Mouse (Mus musculus): ENCODE data around the gene Olfr786. TPM values are rescaled to one million over a fixed set of nuclear protein-coding genes. Genes with fewer than 3 reads are reported as not detected.

Gene Olfr786
- total RNA-seq (2021), result not detected
- long read RNA-seq, experiment 1, result 0 reads
- long read RNA-seq, experiment 2, result 0 reads

DNA sequence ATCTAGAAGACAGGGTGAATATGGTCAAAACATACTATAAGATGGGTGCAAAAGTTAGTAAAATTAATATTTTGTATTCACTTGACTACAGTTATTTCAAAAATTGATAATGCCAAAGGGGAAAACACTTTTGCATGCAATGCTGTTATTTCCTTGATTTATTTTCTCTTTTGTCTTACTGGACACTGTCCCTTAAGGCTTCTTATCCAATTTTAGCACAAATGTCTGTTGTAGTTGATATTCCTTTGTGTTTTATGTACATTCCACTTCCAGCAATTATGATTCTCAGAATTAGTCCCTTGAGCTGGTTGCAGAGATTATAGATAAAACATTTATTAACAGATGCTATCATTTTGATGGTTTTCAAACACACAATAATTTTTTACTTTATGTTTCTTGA, at the start of gene Olfr786:
Gene Olfr786, plus strand, starts transcription at position 301 of the 400 bp plus-strand sequence.
- intact Hi-C loops (cut with DNase I), result no loop called here
- no peak for DNase-seq (ENCODE audit: low spot score in 2 of 2)

DNA sequence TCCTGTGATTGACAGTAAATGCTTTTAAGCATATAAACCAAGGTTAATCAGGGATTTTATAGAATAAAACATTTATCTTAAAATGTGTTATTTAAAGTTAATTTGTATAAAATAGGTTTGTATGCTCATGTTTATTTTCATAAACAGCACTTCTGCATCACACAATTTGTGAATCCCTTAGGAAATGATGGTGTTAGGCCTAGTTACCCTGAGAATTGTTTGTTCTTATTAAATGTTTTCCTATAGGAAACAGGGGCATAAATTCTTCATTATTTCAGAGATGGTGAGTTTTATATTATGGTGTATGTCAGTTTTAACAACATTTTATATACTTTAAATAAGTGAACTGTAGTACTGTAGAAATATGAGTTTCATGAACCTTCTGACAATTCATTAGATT, 43.3 kb upstream of the Olfr786 start, which contains the start of gene Olfr784:
Gene Olfr784, plus strand, starts transcription at position 301 of the 400 bp plus-strand sequence.
- DNase-seq (ENCODE audit: low spot score in 2 of 2), result no peak
- intact Hi-C loops (cut with DNase I), result no loop called here

DNA sequence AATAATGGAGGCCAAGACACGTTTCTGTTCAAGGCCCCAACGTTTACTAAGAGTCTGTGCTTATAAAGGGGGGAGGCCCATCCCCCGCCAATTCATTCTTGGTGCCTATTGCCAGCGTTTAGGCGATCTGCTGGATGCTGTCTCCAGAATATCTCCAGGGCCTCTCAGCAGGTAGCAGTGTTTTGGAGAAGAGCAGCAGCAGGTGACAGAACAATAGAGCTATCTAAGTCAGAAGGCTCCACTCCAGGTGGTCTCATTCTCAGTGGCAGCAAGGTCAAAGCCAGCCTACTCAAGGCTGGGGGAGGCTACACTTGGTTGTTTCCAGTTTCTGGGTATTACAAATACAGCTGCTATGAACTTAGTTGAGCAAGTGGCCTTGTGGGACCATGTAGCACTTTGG, 26.2 kb upstream of the Olfr786 start:
- intact Hi-C loops (cut with DNase I), result no loop called here
- DNase-seq (ENCODE audit: low spot score in 2 of 2), result no peak

DNA sequence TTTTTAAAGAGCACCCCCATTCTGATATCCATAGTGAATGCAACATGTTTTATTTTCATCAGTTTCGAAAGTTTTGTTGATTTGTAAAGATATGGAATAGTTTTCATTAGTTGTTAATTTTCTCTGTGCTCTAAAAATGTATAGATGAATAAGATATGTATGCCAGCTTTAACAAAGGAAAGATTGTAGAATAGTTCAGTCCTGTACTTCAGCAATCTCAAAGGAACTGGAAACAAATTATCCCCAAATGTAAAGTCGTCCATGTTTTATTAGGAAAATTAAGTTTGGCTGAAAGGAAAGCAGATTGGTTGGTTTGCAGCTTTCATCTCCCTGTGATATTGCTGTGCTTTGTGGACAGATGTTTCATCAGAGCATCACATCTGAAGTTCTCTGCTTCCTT, 22.0 kb upstream of the Olfr786 start, which contains the start of gene Olfr785:
Gene Olfr785, plus strand, starts transcription at position 301 of the 400 bp plus-strand sequence.
- no peak for DNase-seq (ENCODE audit: low spot score in 2 of 2)
- intact Hi-C loops (cut with DNase I), result no loop called here

DNA sequence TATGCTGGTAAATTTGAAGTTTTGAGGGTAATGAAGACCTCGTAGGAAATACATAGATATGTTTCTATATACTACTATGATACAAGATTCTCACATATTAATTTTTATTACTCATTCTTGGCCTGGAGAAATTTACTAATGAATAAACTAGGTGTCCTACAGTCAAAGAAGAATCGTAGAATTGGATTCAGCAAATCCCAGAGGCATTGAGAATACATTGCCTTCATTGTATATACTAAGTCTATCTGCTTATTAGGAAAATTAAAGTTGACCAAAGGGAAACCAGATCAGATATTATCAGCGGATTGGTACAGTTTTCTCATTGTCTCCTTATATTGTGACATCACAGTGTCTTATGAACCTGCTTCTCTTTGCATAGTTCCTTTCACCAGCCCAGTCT, 34.5 kb downstream of the Olfr786 start, which contains the start of gene Olfr787:
Gene Olfr787, plus strand, starts transcription at position 301 of the 400 bp plus-strand sequence.
- intact Hi-C loops (cut with DNase I), result no loop called here
- no peak for DNase-seq (ENCODE audit: low spot score in 2 of 2)

DNA sequence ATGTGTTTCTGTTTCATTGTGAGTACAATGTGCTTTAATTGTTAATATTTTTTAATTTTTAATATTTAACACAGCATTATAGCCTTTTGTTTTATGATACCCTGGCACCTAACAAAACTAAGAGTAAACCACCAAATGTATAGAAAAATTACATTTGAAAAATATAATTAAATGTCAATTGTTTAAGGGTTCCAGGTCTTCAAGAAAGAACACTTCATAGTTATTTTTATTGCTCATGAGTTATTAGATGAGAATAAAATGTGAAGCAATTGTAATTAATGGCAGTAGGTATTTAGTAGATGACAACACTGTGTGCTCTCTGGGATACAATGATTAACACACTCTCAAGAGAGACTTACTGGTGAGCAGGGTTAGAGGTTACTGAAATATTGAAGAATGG, 43.6 kb downstream of the Olfr786 start, which contains the start of gene Olfr788:
Gene Olfr788, plus strand, starts transcription at position 301 of the 400 bp plus-strand sequence.
- intact Hi-C loops (cut with DNase I), result no loop called here
- no peak for DNase-seq (ENCODE audit: low spot score in 2 of 2)

DNA sequence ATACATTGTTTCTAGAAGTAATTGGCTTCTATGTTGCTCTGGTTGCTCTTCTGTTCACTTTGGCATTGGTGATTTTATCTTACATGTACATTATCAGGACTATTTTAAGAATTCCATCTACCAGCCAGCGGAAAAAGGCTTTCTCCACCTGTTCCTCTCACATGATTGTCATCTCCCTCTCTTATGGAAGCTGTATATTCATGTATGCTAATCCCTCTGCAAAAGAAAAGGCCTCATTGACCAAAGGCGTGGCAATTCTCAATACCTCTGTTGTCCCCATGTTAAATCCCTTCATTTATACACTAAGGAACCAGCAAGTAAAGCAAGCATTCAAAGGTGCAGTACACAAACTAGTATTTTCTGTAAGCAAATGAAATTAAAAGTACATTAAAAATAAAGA, 46.1 kb downstream of the Olfr786 start:
- intact Hi-C loops (cut with DNase I), result no loop called here
- no peak for DNase-seq (ENCODE audit: low spot score in 2 of 2)

DNA sequence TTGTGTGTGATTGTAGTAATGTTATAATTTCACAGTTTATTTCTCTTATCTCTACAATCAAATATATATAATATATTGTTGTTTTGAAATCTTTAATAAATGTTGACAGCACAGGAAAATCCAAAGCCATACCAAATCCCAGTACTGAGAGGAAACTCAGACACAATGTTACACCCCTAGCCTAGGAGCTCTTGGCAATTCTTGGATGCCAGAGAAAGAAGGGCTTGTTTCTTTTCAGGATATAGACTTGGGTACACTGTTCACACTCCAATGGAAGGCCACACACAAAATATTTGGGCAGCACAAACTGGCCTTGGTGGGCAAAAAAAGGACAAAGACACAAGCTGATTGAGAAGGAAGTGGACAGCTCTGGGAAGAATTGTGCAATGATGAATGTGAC, 46.6 kb downstream of the Olfr786 start:
- intact Hi-C loops (cut with DNase I), result no loop called here
- no peak for DNase-seq (ENCODE audit: low spot score in 2 of 2)

DNA sequence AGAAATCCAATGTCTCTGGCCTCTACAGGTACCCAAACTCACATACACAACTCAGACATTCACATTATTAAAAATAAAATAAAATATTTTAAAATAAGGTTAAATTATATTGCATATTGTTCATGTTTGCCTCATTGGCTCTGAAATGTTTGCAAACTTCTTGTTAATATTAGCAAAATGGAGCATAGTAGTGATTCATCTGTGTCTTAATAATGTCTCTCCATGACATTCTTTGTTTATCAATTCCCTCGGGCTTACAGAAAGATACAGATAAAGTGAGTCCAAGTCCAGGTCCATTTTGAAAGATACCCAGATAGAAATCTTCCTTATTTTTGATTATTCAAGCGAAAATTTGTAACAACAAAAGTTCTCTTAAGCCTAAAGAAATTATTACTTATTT, 57.3 kb downstream of the Olfr786 start, which contains the start of gene Olfr789:
Gene Olfr789, plus strand, starts transcription at position 301 of the 400 bp plus-strand sequence.
- intact Hi-C loops (cut with DNase I), result no loop called here

More for the DNA sequence above, 57.3 kb downstream of the Olfr786 start, which contains the start of gene Olfr789:
- no peak for DNase-seq (ENCODE audit: low spot score in 2 of 2)

Other genes starting within 250 kb of the Olfr786 start
- gene Olfr772, start 249.4 kb upstream of the Olfr786 start, total RNA-seq (2021), result not detected
- not detected for gene Olfr773, start 239.9 kb upstream of the Olfr786 start, total RNA-seq (2021)
- not detected for gene Olfr774, start 191.1 kb upstream of the Olfr786 start, total RNA-seq (2021)
- not detected for gene Olfr775, start 178.9 kb upstream of the Olfr786 start, total RNA-seq (2021)
- not detected for gene Olfr776, start 168.2 kb upstream of the Olfr786 start, total RNA-seq (2021)
- gene Olfr777, start 155.8 kb upstream of the Olfr786 start, total RNA-seq (2021), result not detected
- not detected for gene Olfr780, start 109.2 kb upstream of the Olfr786 start, total RNA-seq (2021)
- gene Olfr781, start 98.5 kb upstream of the Olfr786 start, total RNA-seq (2021), result not detected
- gene Olfr782, start 78.5 kb upstream of the Olfr786 start, total RNA-seq (2021), result not detected
- gene Olfr784, start 43.2 kb upstream of the Olfr786 start, total RNA-seq (2021), result under 1 TPM; 0.11 to 0.15 TPM
- not detected for gene Olfr785, start 21.9 kb upstream of the Olfr786 start, total RNA-seq (2021)
- not detected for gene Olfr787, start 34.6 kb downstream of the Olfr786 start, total RNA-seq (2021)
- not detected for gene Olfr788, start 43.7 kb downstream of the Olfr786 start, total RNA-seq (2021)
- gene Olfr789, start 57.4 kb downstream of the Olfr786 start, total RNA-seq (2021), result not detected
- not detected for gene Olfr790, start 71.2 kb downstream of the Olfr786 start, total RNA-seq (2021)
- gene Olfr791, start 94.5 kb downstream of the Olfr786 start, total RNA-seq (2021), result not detected
- not detected for gene Olfr792, start 111.9 kb downstream of the Olfr786 start, total RNA-seq (2021)
- not detected for gene Olfr794, start 140.3 kb downstream of the Olfr786 start, total RNA-seq (2021)
- not detected for gene Olfr796, start 185.3 kb downstream of the Olfr786 start, total RNA-seq (2021)
- gene Olfr798, start 200.6 kb downstream of the Olfr786 start, total RNA-seq (2021), result not detected
- not detected for gene Olfr799, start 210.2 kb downstream of the Olfr786 start, total RNA-seq (2021)
- gene Olfr800, start 230.4 kb downstream of the Olfr786 start, total RNA-seq (2021), result not detected
- not detected for gene Olfr801, start 246.6 kb downstream of the Olfr786 start, total RNA-seq (2021)